Mouse (Mus musculus): ENCODE results near the gene Rtl9.

GRCm38 (mm10) chrX:143063780-143064179, 35.6 kb upstream of the Rtl9 start:
- TF ChIP-seq CTCF (IDR thresholded peaks at IDR 0.05; ENCODE audit: borderline replicate concordance, control insufficient read depth, extremely low read depth, insufficient read depth, low read length, poor library complexity) = no peak
- TF ChIP-seq POLR2A (IDR thresholded peaks at IDR 0.05; ENCODE audit: control insufficient read depth, extremely low read depth, insufficient read depth, low read length, poor library complexity) = no peak
